Mouse (Mus musculus): Measurements from ENCODE around the gene Armc9. TPM values are rescaled to one million over a fixed set of nuclear protein-coding genes. Genes with fewer than 3 reads are reported as not detected.

Gene Armc9
- polyA plus RNA-seq, 1 experiment from 2014 or later: 16.4 TPM

- H3K9ac ChIP-seq: no peak overlapping the region
- H3K4me3 ChIP-seq (replicated peaks): no peak overlapping the region
- no peaks in the 10 kb centered on the region for H3K4me1 ChIP-seq (replicated peaks)
- WGBS: 84% methylated on average over 10 of the region's 10 CpGs
- H3K4me2 ChIP-seq (replicated peaks): no peak overlapping the region
- no peak overlapping the region for H3K27ac ChIP-seq
- ATAC-seq: no peak
- no peaks in the 10 kb centered on the region for H3K9me3 ChIP-seq
- H3K36me3 ChIP-seq: no peaks in the 10 kb centered on the region
- H3K27me3 ChIP-seq (replicated peaks): no peaks in the 10 kb centered on the region
These were observed 80.5 kb downstream of the Armc9 start for GRCm38 (mm10) chr1:86235118-86235517.

GRCm38 (mm10) chr1:86236442-86236841 lies 81.9 kb downstream of the Armc9 start:
- 86% methylated on average over 10 of the region's 10 CpGs for WGBS
- no peaks in the 10 kb centered on the region for H3K36me3 ChIP-seq
- no peak for ATAC-seq
- no peaks in the 10 kb centered on the region for H3K4me1 ChIP-seq (replicated peaks)
- no peak overlapping the region for H3K9ac ChIP-seq
- H3K4me2 ChIP-seq (replicated peaks): no peak overlapping the region
- H3K27ac ChIP-seq: no peak overlapping the region
- H3K4me3 ChIP-seq (replicated peaks): no peak overlapping the region
- H3K27me3 ChIP-seq (replicated peaks): no peaks in the 10 kb centered on the region
- H3K9me3 ChIP-seq: no peaks in the 10 kb centered on the region

GRCm38 (mm10) chr1:86239010-86239409 lies 84.4 kb downstream of the Armc9 start:
- WGBS: 76% methylated on average over 8 of the region's 8 CpGs
- H3K27ac ChIP-seq: no peak overlapping the region
- ATAC-seq: no peak

GRCm38 (mm10) chr1:86239871-86240270 lies 85.3 kb downstream of the Armc9 start:
- no peak overlapping the region for H3K27ac ChIP-seq
- 85% methylated on average over 6 of the region's 6 CpGs for WGBS
- H3K36me3 ChIP-seq: no peaks in the 10 kb centered on the region
- H3K9me3 ChIP-seq: no peaks in the 10 kb centered on the region
- ATAC-seq: no peak
- no peaks in the 10 kb centered on the region for H3K4me1 ChIP-seq (replicated peaks)
- H3K4me3 ChIP-seq (replicated peaks): no peak overlapping the region
- no peak overlapping the region for H3K4me2 ChIP-seq (replicated peaks)
- no peaks in the 10 kb centered on the region for H3K27me3 ChIP-seq (replicated peaks)
- H3K9ac ChIP-seq: no peak overlapping the region

More at GRCm38 (mm10) chr1:86239010-86239409, 84.4 kb downstream of the Armc9 start:
- no peak overlapping the region for H3K4me3 ChIP-seq (replicated peaks)
- H3K36me3 ChIP-seq: no peaks in the 10 kb centered on the region
- H3K9ac ChIP-seq: no peak overlapping the region
- H3K4me2 ChIP-seq (replicated peaks): no peak overlapping the region
- no peaks in the 10 kb centered on the region for H3K4me1 ChIP-seq (replicated peaks)
- H3K9me3 ChIP-seq: no peaks in the 10 kb centered on the region
- no peaks in the 10 kb centered on the region for H3K27me3 ChIP-seq (replicated peaks)

GRCm38 (mm10) chr1:86240959-86241358 lies 86.4 kb downstream of the Armc9 start:
- no peak for ATAC-seq
- Histone ChIP-seq H3K9me3 (no peaks in the 10 kb centered on the region), H3K4me3 (replicated peaks) (no peak overlapping the region), H3K4me2 (replicated peaks) (no peak overlapping the region), H3K27me3 (replicated peaks) (no peaks in the 10 kb centered on the region), H3K36me3 (no peaks in the 10 kb centered on the region), H3K9ac (no peak overlapping the region), H3K27ac (no peak overlapping the region), H3K4me1 (replicated peaks) (no peaks in the 10 kb centered on the region)
- WGBS: 26% methylated on average over 2 of the region's 2 CpGs

- no peak overlapping the region for H3K4me3 ChIP-seq (replicated peaks)
- 75% methylated on average over 6 of the region's 6 CpGs for WGBS
- H3K36me3 ChIP-seq: no peaks in the 10 kb centered on the region
- ATAC-seq: no peak
- no peak overlapping the region for H3K27ac ChIP-seq
- no peaks in the 10 kb centered on the region for H3K9me3 ChIP-seq
- H3K4me2 ChIP-seq (replicated peaks): no peak overlapping the region
- no peak overlapping the region for H3K9ac ChIP-seq
- H3K27me3 ChIP-seq (replicated peaks): no peaks in the 10 kb centered on the region
- H3K4me1 ChIP-seq (replicated peaks): no peaks in the 10 kb centered on the region
These were observed 88.9 kb downstream of the Armc9 start for GRCm38 (mm10) chr1:86243490-86243889.

- ATAC-seq: no peak
- no peak overlapping the region for H3K27ac ChIP-seq
- no peaks in the 10 kb centered on the region for H3K27me3 ChIP-seq (replicated peaks)
- no peaks in the 10 kb centered on the region for H3K9me3 ChIP-seq
- H3K4me3 ChIP-seq (replicated peaks): no peak overlapping the region
- no peak overlapping the region for H3K4me2 ChIP-seq (replicated peaks)
- no peak overlapping the region for H3K9ac ChIP-seq
- H3K4me1 ChIP-seq (replicated peaks): no peaks in the 10 kb centered on the region
- WGBS: 84% methylated on average over 6 of the region's 6 CpGs
- H3K36me3 ChIP-seq: no peaks in the 10 kb centered on the region
These were observed 90.9 kb downstream of the Armc9 start for GRCm38 (mm10) chr1:86245301-86246085.

- Histone ChIP-seq H3K27ac (no peak overlapping the region), H3K4me3 (replicated peaks) (no peak overlapping the region), H3K4me1 (replicated peaks) (no peaks in the 10 kb centered on the region), H3K27me3 (replicated peaks) (no peaks in the 10 kb centered on the region), H3K4me2 (replicated peaks) (no peak overlapping the region), H3K9ac (no peak overlapping the region), H3K9me3 (no peaks in the 10 kb centered on the region), H3K36me3 (no peaks in the 10 kb centered on the region)
- WGBS: 82% methylated on average over 8 of the region's 8 CpGs
- ATAC-seq: no peak
These were observed 98.8 kb downstream of the Armc9 start for GRCm38 (mm10) chr1:86253410-86253809.

- Histone ChIP-seq H3K4me1 (replicated peaks) (no peaks in the 10 kb centered on the region), H3K27me3 (replicated peaks) (no peaks in the 10 kb centered on the region), H3K36me3 (no peaks in the 10 kb centered on the region), H3K27ac (no peak overlapping the region), H3K9me3 (no peaks in the 10 kb centered on the region), H3K9ac (no peak overlapping the region), H3K4me2 (replicated peaks) (no peak overlapping the region), H3K4me3 (replicated peaks) (no peak overlapping the region)
- 69% methylated on average over 4 of the region's 4 CpGs for WGBS
- ATAC-seq: no peak
These were observed 101.7 kb downstream of the Armc9 start for GRCm38 (mm10) chr1:86256311-86256710.

GRCm38 (mm10) chr1:86257228-86257627 lies 102.6 kb downstream of the Armc9 start:
- 92% methylated on average over 8 of the region's 8 CpGs for WGBS
- no peaks in the 10 kb centered on the region for H3K4me1 ChIP-seq (replicated peaks)
- H3K36me3 ChIP-seq: no peaks in the 10 kb centered on the region
- no peak overlapping the region for H3K27ac ChIP-seq
- no peaks in the 10 kb centered on the region for H3K9me3 ChIP-seq
- no peak overlapping the region for H3K9ac ChIP-seq
- no peaks in the 10 kb centered on the region for H3K27me3 ChIP-seq (replicated peaks)
- H3K4me2 ChIP-seq (replicated peaks): no peak overlapping the region
- ATAC-seq: no peak
- no peak overlapping the region for H3K4me3 ChIP-seq (replicated peaks)

GRCm38 (mm10) chr1:86258171-86258824 lies 103.7 kb downstream of the Armc9 start:
- Histone ChIP-seq H3K4me3 (replicated peaks) (no peak overlapping the region), H3K9me3 (no peaks in the 10 kb centered on the region), H3K4me2 (replicated peaks) (no peak overlapping the region), H3K9ac (no peak overlapping the region), H3K36me3 (no peaks in the 10 kb centered on the region), H3K4me1 (replicated peaks) (no peaks in the 10 kb centered on the region), H3K27me3 (replicated peaks) (no peaks in the 10 kb centered on the region), H3K27ac (no peak overlapping the region)
- ATAC-seq: no peak
- WGBS: 86% methylated on average over 7 of the region's 7 CpGs

GRCm38 (mm10) chr1:86263564-86264339 lies 109.2 kb downstream of the Armc9 start:
- H3K4me1 ChIP-seq (replicated peaks): 0 out of 2 replicates have a peak, but pooled peaks cover 2% of the 10 kb centered on the region
- WGBS: 75% methylated on average over 7 of the region's 7 CpGs
- no peak overlapping the region for H3K4me3 ChIP-seq (replicated peaks)
- H3K4me2 ChIP-seq (replicated peaks): no peak overlapping the region
- no peaks in the 10 kb centered on the region for H3K36me3 ChIP-seq
- H3K9me3 ChIP-seq: no peaks in the 10 kb centered on the region
- H3K9ac ChIP-seq: no peak overlapping the region
- H3K27ac ChIP-seq: no peak overlapping the region
- ATAC-seq: no peak
- no peaks in the 10 kb centered on the region for H3K27me3 ChIP-seq (replicated peaks)
